Mouse (Mus musculus) liver, adult 2 months (tissue): ENCODE data around the gene Tgm2.

Experiments
- CTCF ChIP-seq: fragments of 200-500 bp; IDR thresholded peaks from 2 replicates; pipeline ENCODE4 v1.5.1; 2011; ENCODE audit warnings: low read depth, low read length, control low read depth
- POLR2A ChIP-seq: fragments of 200-500 bp; IDR thresholded peaks from 2 replicates; pipeline ENCODE4 v1.6.1; 2011; ENCODE audit warnings: low read length, control low read depth; ENCODE audit not compliant: insufficient read depth; ENCODE audit errors: extremely low read depth

GRCm38 (mm10) chr2:158189451-158189850, 43.2 kb upstream of the Tgm2 start:
- TF ChIP-seq CTCF (no peak), POLR2A (no peak)
